Mouse (Mus musculus) macrophage (primary cell): ENCODE results near the gene Il11. TPM values are rescaled to one million over a fixed set of nuclear protein-coding genes. Genes with fewer than 3 reads are reported as not detected.
"Not testable (repeated sequence)": the region's sequence is repeated elsewhere in the genome, so short reads cannot be mapped to it uniquely, and the experiment has no call there.

Source experiments
- H3K27ac ChIP-seq: fragments of 350-480 bp; formaldehyde crosslinking; 2 replicates; pipeline ENCODE4 v1.9.0; 2021
- H3K36me3 ChIP-seq: fragments of 350-480 bp; formaldehyde crosslinking; 2 replicates; pipeline ENCODE4 v1.9.0; 2021; ENCODE audit errors: inconsistent target
- H3K4me3 ChIP-seq: fragments of 350-480 bp; formaldehyde crosslinking; 2 replicates; pipeline ENCODE4 v1.9.0; 2021; ENCODE audit errors: inconsistent target
- H3K79me2 ChIP-seq: fragments of 350-480 bp; formaldehyde crosslinking; 2 replicates; pipeline ENCODE4 v1.9.0; 2021; ENCODE audit errors: inconsistent target
- WGBS: methylation state at CpG from one replicate; pipeline ENCODE4 v1.1.7; 2026; ENCODE audit warnings: inconsistent platforms; ENCODE audit not compliant: missing documents; 5-methylcytosine and 5-hydroxymethylcytosine counted together
- polyA plus RNA-seq: library from polyadenylated mRNA; stranded (reverse); fragments of 250-400 nt; gene quantifications from 3 replicates; pipeline ENCODE4 v1.2.4, GENCODE M21; 2018; ENCODE audit warnings: inconsistent platforms
- total RNA-seq, 78 experiments: library from RNA; depleted of rRNA; stranded (reverse); fragments of 250-400 nt; gene quantifications; 1 replicate in 9 of 78; 2 replicates in 24 of 78; 3 replicates in 43 of 78; 4 replicates in 2 of 78; pipeline ENCODE4 v1.2.4; 2018; ENCODE audit warnings: inconsistent platforms in 56 of 78

The Il11 gene
- not detected for total RNA-seq (2018; cell fraction: chromatin; rRNA removed)
- total RNA-seq (2018; cell fraction: cytosol; rRNA removed) = not detected
- not detected for total RNA-seq (2018; cell fraction: nucleus; rRNA removed)
- polyA plus RNA-seq = not detected in 3 replicates

DNA sequence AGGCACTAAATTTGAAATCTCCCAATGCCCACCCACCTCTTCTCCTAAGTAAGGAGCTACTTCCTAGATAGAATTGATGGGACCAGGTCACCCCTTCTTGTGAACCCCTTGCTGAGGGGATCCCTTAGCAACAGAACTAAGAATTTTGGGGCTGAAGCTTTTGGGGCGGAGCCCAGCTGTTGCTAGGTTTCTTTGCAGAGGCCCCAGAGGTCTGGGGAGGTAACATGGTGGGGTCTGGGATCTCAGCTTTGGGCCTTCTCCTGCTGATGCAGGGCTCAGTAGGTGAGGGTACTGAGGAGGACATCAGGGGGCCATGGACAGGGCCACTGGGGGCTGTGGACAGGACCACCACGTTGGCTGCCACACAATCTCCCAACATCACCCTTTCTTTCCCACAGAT is at the start of gene Il11, which contains the start of gene Tmem190:
Il11 (minus strand) TSS at position 101 of the 400 bp plus-strand sequence.
Tmem190 (plus strand) TSS at position 179 of the 400 bp plus-strand sequence.
- Histone ChIP-seq H3K4me3 (no peak within 1 kb of the TSS), H3K36me3 (no peaks in the 10 kb centered on the region), H3K79me2 (no peaks in the 10 kb centered on the region), H3K27ac (no peak within 1 kb of the TSS)
- WGBS = 75% methylated on average over 2 of the region's 2 CpGs

DNA sequence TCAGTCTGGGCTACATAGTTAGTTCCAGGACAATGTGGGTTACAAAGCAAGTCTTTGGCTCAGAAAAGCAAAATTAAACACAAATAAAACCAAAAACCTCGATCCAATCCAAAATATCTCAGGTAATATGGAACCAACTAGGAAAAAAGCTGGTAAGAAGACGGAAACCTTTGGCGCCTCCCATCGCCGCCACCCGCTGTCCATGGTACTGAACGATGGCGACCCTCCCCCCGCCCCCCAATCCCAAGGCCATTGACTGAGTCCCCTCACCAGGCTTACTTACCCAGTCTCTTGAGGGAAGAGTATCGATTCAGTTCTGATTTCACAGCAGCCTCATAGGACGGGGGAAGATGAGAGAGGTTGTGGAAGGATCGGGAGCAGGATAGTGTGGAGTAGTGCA is 47.8 kb upstream of the Il11 start:
- Histone ChIP-seq H3K4me3 (no peak overlapping the region), H3K79me2 (no peaks in the 10 kb centered on the region), H3K27ac (no peak overlapping the region), H3K36me3 (no peaks in the 10 kb centered on the region)
- 25% methylated on average over 12 of the region's 12 CpGs for WGBS

- 71% methylated on average over 4 of the region's 4 CpGs for WGBS
- H3K4me3 ChIP-seq = no peak overlapping the region
- no peaks in the 10 kb centered on the region for H3K36me3 ChIP-seq
- no peak overlapping the region for H3K27ac ChIP-seq
- H3K79me2 ChIP-seq = no peaks in the 10 kb centered on the region
Measured at GRCm38 (mm10) chr7:4825365-4825764, 42.7 kb upstream of the Il11 start.

GRCm38 (mm10) chr7:4822162-4822907 is 39.7 kb upstream of the Il11 start:
- no peaks in the 10 kb centered on the region for H3K79me2 ChIP-seq
- WGBS = 84% methylated on average over 6 of the region's 6 CpGs
- H3K4me3 ChIP-seq = no peak overlapping the region
- H3K27ac ChIP-seq = no peak overlapping the region
- H3K36me3 ChIP-seq = no peaks in the 10 kb centered on the region

DNA sequence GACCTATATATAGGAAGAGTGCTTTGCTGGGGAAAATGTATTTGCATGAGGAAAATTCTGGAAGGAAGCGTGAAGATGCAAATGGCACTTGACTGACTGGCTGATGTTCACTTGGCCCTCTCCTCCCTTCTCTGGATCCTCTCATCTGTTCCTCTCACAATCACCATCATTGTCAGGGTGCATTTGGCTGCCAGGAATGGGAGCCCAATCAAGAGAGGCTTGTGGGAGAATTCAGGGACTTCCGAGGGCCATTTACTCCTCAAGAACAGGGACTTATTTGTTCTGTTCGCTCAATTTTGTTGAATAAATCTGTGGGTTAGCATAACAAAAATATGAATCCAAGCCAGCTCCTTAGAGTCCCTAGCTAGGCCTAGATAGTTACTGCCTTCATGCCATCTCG is 39.0 kb upstream of the Il11 start:
- H3K79me2 ChIP-seq = no peaks in the 10 kb centered on the region
- WGBS = 85% methylated on average over 4 of the region's 4 CpGs
- no peaks in the 10 kb centered on the region for H3K36me3 ChIP-seq
- H3K4me3 ChIP-seq = no peak overlapping the region
- H3K27ac ChIP-seq = no peak overlapping the region

- H3K36me3 ChIP-seq, H3K79me2 ChIP-seq, H3K4me3 ChIP-seq, H3K27ac ChIP-seq: not testable (repeated sequence)
- WGBS = 81% methylated on average over 6 of the region's 7 CpGs
Measured at GRCm38 (mm10) chr7:4820925-4821324, 38.3 kb upstream of the Il11 start.

DNA sequence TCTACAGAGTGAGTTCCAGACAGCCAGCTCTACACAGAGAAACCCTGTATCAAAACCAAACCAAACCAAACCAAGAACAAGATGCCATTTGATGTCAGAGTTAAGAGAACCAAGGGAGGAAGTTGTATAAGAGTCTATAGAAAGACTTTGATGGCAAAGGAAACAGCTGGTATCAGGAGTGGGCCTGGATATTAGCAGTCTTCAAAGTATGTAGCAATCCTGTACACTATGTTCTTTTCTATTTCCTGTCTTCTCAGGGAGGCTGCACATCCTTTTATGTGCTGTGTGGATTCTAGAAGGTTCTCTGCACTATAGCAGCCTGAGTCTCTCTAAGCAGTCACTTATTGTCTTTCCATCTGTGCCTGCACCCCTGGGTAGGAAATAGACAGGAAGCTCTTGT is 33.9 kb upstream of the Il11 start:
- H3K36me3 ChIP-seq = no peaks in the 10 kb centered on the region
- no peak overlapping the region for H3K27ac ChIP-seq
- peaks cover 4% of the 10 kb centered on the region for H3K79me2 ChIP-seq
- no peak overlapping the region for H3K4me3 ChIP-seq

GRCm38 (mm10) chr7:4813105-4813791 is 30.6 kb upstream of the Il11 start:
- 16% methylated on average over 8 of the region's 8 CpGs for WGBS
- Histone ChIP-seq H3K79me2 (peaks cover 37% of the 10 kb centered on the region), H3K4me3 (peak overlapping the region; percentile 81), H3K27ac (peak overlapping the region; percentile 94), H3K36me3 (peaks cover 5% of the 10 kb centered on the region; the same call in 1 of the 2 replicates)

DNA sequence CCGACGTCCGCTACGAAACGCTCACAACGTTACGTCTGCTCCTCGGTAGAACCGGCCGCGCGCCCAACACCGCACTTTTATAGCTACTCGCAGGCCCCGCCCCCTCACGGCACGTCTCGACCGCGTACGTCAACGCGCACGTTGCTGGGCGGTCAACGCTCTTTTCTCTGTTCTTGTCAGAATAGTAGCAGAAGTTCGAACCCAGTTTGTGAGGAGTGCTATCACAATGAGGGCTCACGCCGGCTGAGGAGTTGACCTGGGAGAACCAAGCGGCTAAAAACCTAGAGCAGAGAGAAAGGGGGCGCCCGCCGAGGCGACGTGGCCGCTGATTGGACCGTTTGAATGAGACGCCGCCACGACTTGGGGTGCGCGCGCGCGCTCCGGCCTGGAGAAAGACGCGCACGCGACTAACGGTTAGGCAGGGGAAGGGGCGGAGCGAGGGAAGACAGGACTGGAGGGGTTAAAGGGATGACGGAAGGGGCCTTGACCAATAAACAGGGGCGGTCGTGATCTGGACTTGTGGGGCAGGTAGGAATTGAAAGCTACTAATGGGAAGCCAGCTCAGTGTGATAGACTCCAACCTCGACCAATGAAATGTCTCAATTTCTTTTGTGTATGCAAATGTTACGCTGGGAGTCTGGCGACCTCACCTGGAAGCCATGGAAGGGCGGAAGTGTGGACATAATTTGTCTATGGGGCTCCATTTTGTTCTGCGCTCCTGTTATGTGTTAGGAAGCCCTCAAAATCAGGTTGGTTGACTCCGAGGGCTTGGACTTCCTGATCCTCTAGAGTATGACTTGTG is 29.8 kb upstream of the Il11 start, which contains the start of gene Ube2s:
Ube2s (minus strand) TSS at position 288 of the 802 bp plus-strand sequence.
- Histone ChIP-seq H3K79me2 (peaks cover 37% of the 10 kb centered on the region), H3K4me3 (peak within 1 kb of the TSS; percentile 98), H3K27ac (peak within 1 kb of the TSS; percentile 94), H3K36me3 (peaks cover 6% of the 10 kb centered on the region; the same call in 1 of the 2 replicates)
- 1% methylated on average over 54 of the region's 62 CpGs for WGBS

- Histone ChIP-seq H3K36me3 (peaks cover 12% of the 10 kb centered on the region; the same call in 1 of the 2 replicates), H3K79me2 (peaks cover 37% of the 10 kb centered on the region), H3K27ac (peak overlapping the region; percentile 78), H3K4me3 (peak overlapping the region; percentile 98)
- 0% methylated on average over 26 of the region's 36 CpGs for WGBS
Measured at GRCm38 (mm10) chr7:4811842-4812302, 29.2 kb upstream of the Il11 start.

DNA sequence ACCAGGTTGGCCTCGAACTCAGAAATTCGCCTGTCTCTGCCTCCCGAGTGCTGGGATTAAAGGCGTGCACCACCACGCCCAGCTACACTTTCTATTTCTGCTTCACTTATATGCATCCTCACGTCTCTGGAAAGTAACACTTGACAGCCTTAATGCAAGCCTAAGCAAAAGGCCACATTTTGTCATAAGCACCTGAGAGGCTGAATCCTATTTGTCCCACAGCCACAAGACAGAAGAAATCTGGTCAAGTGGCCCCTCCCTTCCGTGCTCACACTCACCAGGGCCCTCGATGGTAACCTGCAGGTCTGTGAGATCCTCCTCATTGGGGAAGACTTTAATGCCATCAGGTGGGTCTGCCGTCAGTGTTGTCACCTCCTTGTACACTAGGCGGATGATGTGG is 28.5 kb upstream of the Il11 start:
- H3K4me3 ChIP-seq = peak overlapping the region; percentile 98
- peaks cover 13% of the 10 kb centered on the region; the same call in 1 of the 2 replicates for H3K36me3 ChIP-seq
- 46% methylated on average over 8 of the region's 10 CpGs for WGBS
- H3K27ac ChIP-seq = peak overlapping the region; percentile 78
- H3K79me2 ChIP-seq = peaks cover 37% of the 10 kb centered on the region

GRCm38 (mm10) chr7:4806716-4807115 is 24.1 kb upstream of the Il11 start:
- no peak overlapping the region for H3K27ac ChIP-seq
- H3K79me2 ChIP-seq = peaks cover 35% of the 10 kb centered on the region
- no peak overlapping the region for H3K4me3 ChIP-seq
- H3K36me3 ChIP-seq = peaks cover 13% of the 10 kb centered on the region; the same call in 1 of the 2 replicates
- WGBS = 91% methylated on average over 7 of the region's 7 CpGs

- H3K36me3 ChIP-seq = peaks cover 8% of the 10 kb centered on the region
- no peak overlapping the region for H3K27ac ChIP-seq
- no peak overlapping the region for H3K4me3 ChIP-seq
- H3K79me2 ChIP-seq = no peaks in the 10 kb centered on the region
Measured at GRCm38 (mm10) chr7:4802247-4802646, 19.6 kb upstream of the Il11 start.

DNA sequence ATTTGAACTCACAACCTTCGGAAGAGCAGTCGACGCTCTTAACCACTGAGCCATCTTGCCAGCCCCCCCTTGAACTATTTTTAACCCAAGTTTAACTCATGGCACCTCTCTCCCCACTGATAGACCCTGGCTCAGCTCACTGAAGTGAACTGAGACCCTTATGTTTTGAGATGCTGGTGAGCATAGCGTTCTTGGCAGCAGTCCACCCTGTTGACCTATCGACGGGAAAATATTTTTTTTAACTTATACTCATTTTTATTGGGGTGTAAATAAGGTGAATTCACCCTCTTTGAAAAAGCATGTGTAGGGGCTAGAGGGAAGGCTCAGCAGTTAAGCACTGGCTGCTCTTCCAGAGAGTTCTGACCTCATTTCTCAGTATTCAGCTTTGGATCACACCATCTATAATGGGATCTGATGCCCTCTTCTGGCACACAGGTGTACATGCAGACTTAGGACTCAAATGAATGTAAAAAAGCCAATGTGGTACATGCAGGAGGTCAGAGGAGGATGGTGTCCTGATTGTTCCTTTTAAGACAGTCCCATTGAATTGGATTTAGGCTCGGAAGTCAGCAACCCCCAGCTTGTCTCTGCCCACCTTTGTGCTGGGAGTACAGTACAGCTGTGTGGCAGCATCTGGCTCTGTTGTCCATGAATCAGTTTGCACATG is 13.2 kb upstream of the Il11 start:
- Histone ChIP-seq H3K27ac (no peak overlapping the region), H3K79me2 (peaks cover 18% of the 10 kb centered on the region), H3K36me3 (peaks cover 21% of the 10 kb centered on the region), H3K4me3 (no peak overlapping the region)
- 75% methylated on average over 7 of the region's 7 CpGs for WGBS
